Mouse (Mus musculus): ENCODE data around the gene Klrb1c. TPM values are rescaled to one million over a fixed set of nuclear protein-coding genes. Genes with fewer than 3 reads are reported as not detected.
"Not testable (repeated sequence)": the region's sequence is repeated elsewhere in the genome, so short reads cannot be mapped to it uniquely, and the experiment has no call there.

The Klrb1c gene
- under 1 TPM in 1 of 2 experiments, not detected in 1; 0.14 TPM for total RNA-seq (2021)
- long read RNA-seq, experiment 1: 0 reads
- long read RNA-seq, experiment 2: 0 reads

GRCm38 (mm10) chr6:128789115-128789514 lies at the start of gene Klrb1c:
TSS of gene Klrb1c (minus strand) at chr6:128789215.
- DNase-seq: no peak

- DNase-seq: no peak
These were observed 48.7 kb upstream of the Klrb1c start for GRCm38 (mm10) chr6:128837454-128838341.

- DNase-seq: no peak
These were observed 47.9 kb upstream of the Klrb1c start for GRCm38 (mm10) chr6:128836955-128837334.

GRCm38 (mm10) chr6:128836191-128836954 lies 47.4 kb upstream of the Klrb1c start:
- no peak for DNase-seq

- DNase-seq: no peak
These were observed 46.6 kb upstream of the Klrb1c start for GRCm38 (mm10) chr6:128835571-128835970.

GRCm38 (mm10) chr6:128833046-128833445 lies 44.0 kb upstream of the Klrb1c start:
- DNase-seq: no peak

- DNase-seq: no peak
These were observed 40.8 kb upstream of the Klrb1c start for GRCm38 (mm10) chr6:128829837-128830236.

GRCm38 (mm10) chr6:128826781-128827180 lies 37.8 kb upstream of the Klrb1c start:
- DNase-seq: no peak

GRCm38 (mm10) chr6:128826132-128826531 lies 37.1 kb upstream of the Klrb1c start, which contains the start of the genes Gm44511 and Klrb1b:
TSS of gene Gm44511 (minus strand) at chr6:128826315.
TSS of gene Klrb1b (minus strand) at chr6:128826331.
- DNase-seq: no peak

- DNase-seq: no peak
These were observed 29.2 kb upstream of the Klrb1c start for GRCm38 (mm10) chr6:128818083-128818802.

GRCm38 (mm10) chr6:128808532-128808931 lies 19.5 kb upstream of the Klrb1c start:
- DNase-seq: no peak

- no peak for DNase-seq
These were observed 18.0 kb upstream of the Klrb1c start for GRCm38 (mm10) chr6:128807021-128807420.

- peak; percentile 61 for DNase-seq
These were observed 16.0 kb upstream of the Klrb1c start for GRCm38 (mm10) chr6:128804823-128805640.

- DNase-seq: peak; percentile 97
These were observed 14.2 kb upstream of the Klrb1c start for GRCm38 (mm10) chr6:128802999-128803857.

GRCm38 (mm10) chr6:128802557-128802956 lies 13.5 kb upstream of the Klrb1c start:
- DNase-seq: no peak

GRCm38 (mm10) chr6:128800696-128801095 lies 11.7 kb upstream of the Klrb1c start:
- DNase-seq: not testable (repeated sequence)

GRCm38 (mm10) chr6:128799896-128800270 lies 10.9 kb upstream of the Klrb1c start:
- DNase-seq: no peak

- peak; percentile 74 for DNase-seq
These were observed 10.3 kb upstream of the Klrb1c start for GRCm38 (mm10) chr6:128799144-128799895.

- DNase-seq: peak; percentile 64
These were observed 9.7 kb upstream of the Klrb1c start for GRCm38 (mm10) chr6:128798772-128799143.

Measured in gastrocnemius, postnatal 10 days (tissue).